Mouse (Mus musculus) lung, adult 2 months (tissue): ENCODE measurements around the gene Hemk1.

Experiments used
- CTCF ChIP-seq: fragments of 200-500 bp; IDR thresholded peaks from 2 replicates; pipeline ENCODE4 v1.5.1; 2011; ENCODE audit warnings: mild to moderate bottlenecking, low read length, control low read depth; ENCODE audit not compliant: insufficient read depth
- POLR2A ChIP-seq: fragments of 200-500 bp; IDR thresholded peaks from 2 replicates; pipeline ENCODE4 v1.6.1; 2011; ENCODE audit warnings: low read depth, mild to moderate bottlenecking, control low read depth, low read length, borderline replicate concordance; ENCODE audit errors: extremely low read depth

DNA sequence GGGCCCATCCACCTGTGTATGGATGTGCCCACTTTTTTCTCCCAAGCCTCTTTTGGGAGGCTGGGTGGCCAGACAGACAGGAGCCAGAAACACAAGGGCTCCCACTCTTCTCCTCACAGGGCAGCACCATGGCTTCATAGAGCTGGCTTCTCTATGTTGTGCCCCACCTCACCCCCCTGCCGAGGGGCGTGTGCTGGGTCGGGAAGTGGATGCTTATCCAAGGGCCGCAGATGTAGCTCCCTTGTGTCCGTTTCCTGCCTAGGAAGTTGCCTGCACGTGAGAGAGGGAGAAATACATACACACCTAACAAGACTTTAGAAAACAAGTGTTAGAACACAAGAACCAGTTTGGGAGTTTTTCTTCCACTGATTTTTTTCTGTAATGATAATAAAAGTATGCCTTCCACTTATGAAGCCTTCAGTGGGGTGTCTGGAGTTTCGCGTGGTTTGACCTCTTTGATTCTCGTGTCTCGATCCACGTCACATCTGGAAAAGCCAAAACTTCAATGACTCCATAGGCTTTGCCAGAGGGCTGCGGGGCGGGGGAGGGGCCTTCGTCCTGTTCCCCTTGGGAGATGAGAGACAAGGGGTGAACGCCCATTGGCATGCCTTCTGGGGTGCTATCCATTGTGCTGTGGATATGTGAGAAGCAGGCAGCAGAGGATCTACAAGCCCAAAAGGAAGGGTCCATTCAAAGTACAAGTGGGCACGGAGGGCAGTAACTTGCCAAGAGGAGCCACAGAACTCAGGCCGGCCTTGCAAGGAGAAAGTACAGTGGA, 36.4 kb downstream of the Hemk1 start:
- TF ChIP-seq CTCF (no peak), POLR2A (0 out of 2 replicates have a peak, but pooled peaks have one; percentile 9)
